Mouse (Mus musculus): ENCODE measurements at regions not wholly inside any gene's neighbourhood (a gene's known extent, or its start where the extent isn't known, plus 50 kb on each side); places are given as distances from the start of the nearest gene placed in this dataset.

DNA sequence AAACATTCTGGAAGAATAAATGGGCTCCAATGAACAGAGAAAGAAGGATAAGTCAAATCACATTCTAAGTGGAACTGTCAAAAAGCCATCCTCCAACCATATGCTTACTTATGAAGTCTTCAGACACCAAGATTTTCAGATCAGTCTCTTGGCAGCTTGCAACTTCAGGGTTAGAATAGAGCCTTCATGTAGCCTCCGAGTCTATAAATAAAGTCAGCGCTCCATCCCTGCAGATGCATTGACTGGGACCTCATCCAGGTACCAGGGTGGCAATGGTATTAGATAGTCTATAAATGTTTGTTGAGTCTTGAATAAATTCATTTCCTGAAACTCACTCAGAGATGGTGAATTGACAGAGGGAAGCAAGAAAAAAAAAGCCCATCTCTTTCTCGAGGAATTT lies 107.2 kb upstream of the Eepd1 start:
- H3K27me3 ChIP-seq (replicated peaks; ENCODE audit: control insufficient read depth, insufficient read depth, low read length) = no peaks in the 10 kb centered on the region
- H3K4me3 ChIP-seq (ENCODE audit: low read depth, low read length) = no peak overlapping the region
- 0 out of 2 replicates have a peak, but pooled peaks cover 4% of the 10 kb centered on the region for H3K4me1 ChIP-seq (ENCODE audit: control insufficient read depth, insufficient read depth, low read length)
- DNase-seq (ENCODE audit: low spot score) (no peak), ATAC-seq (ENCODE audit: low read depth) (no peak)
- no peak overlapping the region for H3K27ac ChIP-seq (replicated peaks; ENCODE audit: low read depth, low read length)
- no peak overlapping the region for H3K4me2 ChIP-seq (ENCODE audit: low read depth, low read length)
- 86% methylated on average over 3 of the region's 3 CpGs for WGBS
- no peak overlapping the region for H3K9ac ChIP-seq (ENCODE audit: low read depth, low read length)
- no peaks in the 10 kb centered on the region for H3K36me3 ChIP-seq (ENCODE audit: control insufficient read depth, insufficient read depth, low read length)
- H3K9me3 ChIP-seq (ENCODE audit: control insufficient read depth, low read length) = no peaks in the 10 kb centered on the region

DNA sequence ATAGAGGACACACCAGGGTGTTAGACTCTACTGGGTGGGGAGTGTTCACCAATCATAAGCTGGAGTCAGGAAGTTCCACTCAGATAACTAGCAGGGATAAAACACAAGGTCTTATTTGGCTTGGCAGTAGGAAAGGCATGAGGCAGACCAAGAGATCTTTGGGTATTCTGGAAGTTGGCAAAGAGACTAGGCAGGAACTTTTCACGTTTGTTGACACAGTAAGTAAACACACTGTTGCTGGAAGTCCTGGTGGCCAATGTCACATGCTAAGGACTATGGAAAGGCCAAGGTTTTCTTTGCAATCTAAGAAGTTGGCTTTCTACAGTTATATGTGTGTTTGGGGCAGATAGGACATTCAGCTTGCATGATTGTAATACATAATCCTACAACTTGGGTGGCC lies 105.1 kb upstream of the Eepd1 start:
- H3K9me3 ChIP-seq (ENCODE audit: control insufficient read depth, low read length) = no peaks in the 10 kb centered on the region
- no peak overlapping the region for H3K4me2 ChIP-seq (ENCODE audit: low read depth, low read length)
- H3K27ac ChIP-seq (replicated peaks; ENCODE audit: low read depth, low read length) = no peak overlapping the region
- 46% methylated on average over 1 of the region's 1 CpGs for WGBS
- no peaks in the 10 kb centered on the region for H3K36me3 ChIP-seq (ENCODE audit: control insufficient read depth, insufficient read depth, low read length)
- no peak for ATAC-seq (ENCODE audit: low read depth)
- H3K27me3 ChIP-seq (replicated peaks; ENCODE audit: control insufficient read depth, insufficient read depth, low read length) = no peaks in the 10 kb centered on the region
- no peak overlapping the region for H3K9ac ChIP-seq (ENCODE audit: low read depth, low read length)
- no peak for DNase-seq (ENCODE audit: low spot score)
- H3K4me3 ChIP-seq (ENCODE audit: low read depth, low read length) = no peak overlapping the region
- 0 out of 2 replicates have a peak, but pooled peaks cover 4% of the 10 kb centered on the region for H3K4me1 ChIP-seq (ENCODE audit: control insufficient read depth, insufficient read depth, low read length)

DNA sequence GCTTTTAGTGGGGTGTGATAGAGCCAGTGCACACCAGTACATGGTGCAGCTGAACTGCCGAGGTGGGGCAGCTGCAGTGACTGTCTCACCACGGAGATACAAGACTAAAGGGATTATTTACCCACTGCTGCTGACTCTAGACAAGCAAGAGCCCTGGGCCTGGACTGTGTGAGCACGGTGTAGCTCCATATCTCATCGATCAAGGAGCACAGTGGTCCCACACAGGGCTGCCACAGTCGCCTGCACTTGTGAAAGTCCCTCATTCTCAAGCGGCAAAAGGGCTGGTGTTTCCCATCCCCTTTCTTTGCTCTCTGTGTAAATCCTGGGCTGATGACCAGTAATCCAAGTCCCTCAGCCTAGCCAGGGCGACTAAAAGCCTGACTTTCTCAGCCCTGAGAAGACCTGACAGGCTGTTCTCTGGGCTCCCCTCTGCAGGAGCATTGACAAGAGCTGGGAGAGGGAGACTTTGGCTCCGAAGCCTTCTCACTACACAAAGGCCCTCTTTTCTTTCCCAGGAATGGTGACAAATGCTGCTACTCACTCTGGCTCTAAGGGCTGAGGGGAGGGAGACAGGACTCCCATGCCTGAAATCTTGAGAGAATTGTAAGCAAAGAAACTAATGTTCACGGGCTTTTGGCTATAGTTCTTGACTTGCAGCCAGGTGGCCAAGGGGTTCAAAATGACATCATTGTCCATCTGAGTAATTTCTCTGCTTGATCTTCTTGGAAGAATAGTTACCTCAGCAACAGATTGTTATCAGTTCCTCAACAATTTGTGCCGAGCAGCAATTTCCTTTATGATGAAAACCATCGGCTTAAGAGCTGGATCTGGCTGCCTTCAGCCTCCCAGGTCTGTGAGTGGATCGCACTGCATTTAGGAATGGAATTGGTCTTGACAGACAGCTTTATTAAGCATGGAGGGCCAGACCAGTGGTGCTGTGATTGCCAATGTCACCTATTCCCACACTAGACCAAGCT lies 103.3 kb upstream of the Eepd1 start:
- peak; percentile 68; the same call in 1 of the 2 replicates for ATAC-seq (ENCODE audit: low read depth)
- H3K27ac ChIP-seq (replicated peaks; ENCODE audit: low read depth, low read length) = no peak overlapping the region

DNA sequence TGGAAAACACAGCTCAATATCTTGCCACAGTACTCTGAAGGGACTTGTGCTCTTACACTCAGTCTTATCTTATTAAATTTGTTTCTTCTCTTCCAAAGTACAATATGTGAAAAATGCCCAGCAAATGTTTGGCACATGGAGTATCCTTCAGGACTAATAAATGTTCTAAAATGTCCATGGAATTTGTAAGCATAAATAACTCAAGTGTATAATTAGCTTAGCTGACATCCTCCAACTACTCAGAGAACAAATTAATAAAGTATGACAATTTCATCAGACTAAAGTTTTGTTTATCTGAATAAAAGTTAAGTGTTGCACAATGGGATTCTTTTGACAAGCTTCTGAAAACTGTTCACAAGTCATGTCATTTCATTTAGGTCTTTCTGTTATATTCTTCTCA lies 96.0 kb upstream of the Eepd1 start:
- Histone ChIP-seq H3K9ac (ENCODE audit: low read depth, low read length) (no peak overlapping the region), H3K27ac (replicated peaks; ENCODE audit: low read depth, low read length) (no peak overlapping the region)

More for the DNA sequence above, 103.3 kb upstream of the Eepd1 start:
- Histone ChIP-seq H3K4me2 (ENCODE audit: low read depth, low read length) (no peak overlapping the region), H3K4me3 (ENCODE audit: low read depth, low read length) (no peak overlapping the region), H3K9me3 (ENCODE audit: control insufficient read depth, low read length) (no peaks in the 10 kb centered on the region), H3K27me3 (replicated peaks; ENCODE audit: control insufficient read depth, insufficient read depth, low read length) (no peaks in the 10 kb centered on the region), H3K36me3 (ENCODE audit: control insufficient read depth, insufficient read depth, low read length) (no peaks in the 10 kb centered on the region), H3K4me1 (ENCODE audit: control insufficient read depth, insufficient read depth, low read length) (0 out of 2 replicates have a peak, but pooled peaks cover 4% of the 10 kb centered on the region), H3K9ac (ENCODE audit: low read depth, low read length) (no peak overlapping the region)
- peak; percentile 68 for DNase-seq (ENCODE audit: low spot score)
- 49% methylated on average over 12 of the region's 12 CpGs for WGBS

DNA sequence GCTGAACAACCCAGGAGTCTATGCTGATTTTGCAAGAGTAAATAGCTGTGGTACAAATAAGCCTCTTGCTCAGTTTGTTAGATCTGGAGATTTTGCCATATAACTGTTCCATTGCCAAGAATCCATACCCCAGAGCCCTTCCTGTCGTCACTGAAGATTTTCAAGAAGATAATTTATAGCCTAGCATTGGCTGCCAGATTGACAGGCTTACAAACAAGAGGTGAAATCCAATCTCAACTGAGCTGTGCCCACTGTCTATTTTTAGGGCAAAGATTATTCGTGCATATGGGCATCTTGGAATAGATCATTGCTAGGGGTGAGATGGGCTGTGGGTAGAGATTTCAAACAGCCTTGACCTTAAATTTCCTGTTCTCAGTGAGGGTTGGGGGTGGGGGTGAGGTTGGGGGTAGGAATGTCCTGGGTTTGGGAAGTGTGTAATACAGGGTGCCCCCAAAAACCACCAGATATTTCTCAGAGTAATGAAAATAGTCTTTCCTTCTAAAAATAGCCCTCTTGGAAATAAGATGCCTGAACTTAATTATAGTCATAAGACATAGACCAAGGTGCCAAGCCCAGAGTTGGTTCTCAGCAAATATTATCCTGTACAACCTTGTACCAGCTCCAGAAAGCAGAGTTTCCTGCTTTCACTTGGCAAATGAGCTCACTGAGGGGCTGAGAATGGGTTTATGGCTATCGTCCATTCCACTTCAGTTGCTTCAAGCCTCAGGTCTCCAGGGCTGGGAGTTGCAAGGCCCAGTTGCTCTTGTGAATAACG lies 93.3 kb upstream of the Eepd1 start:
- peak; percentile 63 for ATAC-seq (ENCODE audit: low read depth)
- H3K36me3 ChIP-seq (ENCODE audit: control insufficient read depth, insufficient read depth, low read length) = no peaks in the 10 kb centered on the region
- H3K9ac ChIP-seq (ENCODE audit: low read depth, low read length) = no peak overlapping the region
- H3K4me2 ChIP-seq (ENCODE audit: low read depth, low read length) = no peak overlapping the region
- H3K27ac ChIP-seq (replicated peaks; ENCODE audit: low read depth, low read length) = no peak overlapping the region
- H3K4me1 ChIP-seq (ENCODE audit: control insufficient read depth, insufficient read depth, low read length) = 0 out of 2 replicates have a peak, but pooled peaks cover 4% of the 10 kb centered on the region
- DNase-seq (ENCODE audit: low spot score) = peak; percentile 73
- no peaks in the 10 kb centered on the region for H3K9me3 ChIP-seq (ENCODE audit: control insufficient read depth, low read length)
- 56% methylated on average over 4 of the region's 4 CpGs for WGBS
- H3K4me3 ChIP-seq (ENCODE audit: low read depth, low read length) = no peak overlapping the region
- H3K27me3 ChIP-seq (replicated peaks; ENCODE audit: control insufficient read depth, insufficient read depth, low read length) = no peaks in the 10 kb centered on the region

More for the DNA sequence above, 96.0 kb upstream of the Eepd1 start:
- Histone ChIP-seq H3K4me2 (ENCODE audit: low read depth, low read length) (no peak overlapping the region), H3K27me3 (replicated peaks; ENCODE audit: control insufficient read depth, insufficient read depth, low read length) (no peaks in the 10 kb centered on the region), H3K4me3 (ENCODE audit: low read depth, low read length) (no peak overlapping the region), H3K9me3 (ENCODE audit: control insufficient read depth, low read length) (no peaks in the 10 kb centered on the region), H3K36me3 (ENCODE audit: control insufficient read depth, insufficient read depth, low read length) (no peaks in the 10 kb centered on the region), H3K4me1 (ENCODE audit: control insufficient read depth, insufficient read depth, low read length) (0 out of 2 replicates have a peak, but pooled peaks cover 4% of the 10 kb centered on the region)
- ATAC-seq (ENCODE audit: low read depth) (no peak), DNase-seq (ENCODE audit: low spot score) (no peak)

DNA sequence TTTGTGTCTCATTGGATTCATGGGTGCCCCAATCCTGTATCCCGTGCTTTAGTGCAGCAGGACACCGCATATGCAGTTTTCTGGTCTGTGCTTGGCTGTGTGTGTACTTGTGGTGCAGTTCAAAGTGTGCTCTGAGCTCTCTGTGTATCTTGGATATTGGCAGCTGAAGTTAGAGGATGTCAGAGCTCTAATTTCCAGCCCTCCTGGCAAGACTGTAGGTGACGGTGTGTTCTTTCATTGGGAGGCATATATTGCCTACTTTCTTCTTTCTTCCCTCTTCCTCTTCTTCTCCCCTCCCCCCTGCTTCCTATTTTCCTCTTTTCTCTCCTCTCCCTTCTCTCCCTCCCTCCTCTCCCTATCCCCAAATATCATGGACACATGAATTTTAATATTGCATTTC lies 92.0 kb upstream of the Eepd1 start:
- no peak overlapping the region for H3K9ac ChIP-seq (ENCODE audit: low read depth, low read length)
- no peaks in the 10 kb centered on the region for H3K9me3 ChIP-seq (ENCODE audit: control insufficient read depth, low read length)
- H3K36me3 ChIP-seq (ENCODE audit: control insufficient read depth, insufficient read depth, low read length) = no peaks in the 10 kb centered on the region
- 73% methylated on average over 3 of the region's 3 CpGs for WGBS
- no peak for ATAC-seq (ENCODE audit: low read depth)
- no peaks in the 10 kb centered on the region for H3K27me3 ChIP-seq (replicated peaks; ENCODE audit: control insufficient read depth, insufficient read depth, low read length)
- DNase-seq (ENCODE audit: low spot score) = no peak
- 0 out of 2 replicates have a peak, but pooled peaks cover 4% of the 10 kb centered on the region for H3K4me1 ChIP-seq (ENCODE audit: control insufficient read depth, insufficient read depth, low read length)
- H3K27ac ChIP-seq (replicated peaks; ENCODE audit: low read depth, low read length) = no peak overlapping the region
- H3K4me3 ChIP-seq (ENCODE audit: low read depth, low read length) = no peak overlapping the region
- H3K4me2 ChIP-seq (ENCODE audit: low read depth, low read length) = no peak overlapping the region

DNA sequence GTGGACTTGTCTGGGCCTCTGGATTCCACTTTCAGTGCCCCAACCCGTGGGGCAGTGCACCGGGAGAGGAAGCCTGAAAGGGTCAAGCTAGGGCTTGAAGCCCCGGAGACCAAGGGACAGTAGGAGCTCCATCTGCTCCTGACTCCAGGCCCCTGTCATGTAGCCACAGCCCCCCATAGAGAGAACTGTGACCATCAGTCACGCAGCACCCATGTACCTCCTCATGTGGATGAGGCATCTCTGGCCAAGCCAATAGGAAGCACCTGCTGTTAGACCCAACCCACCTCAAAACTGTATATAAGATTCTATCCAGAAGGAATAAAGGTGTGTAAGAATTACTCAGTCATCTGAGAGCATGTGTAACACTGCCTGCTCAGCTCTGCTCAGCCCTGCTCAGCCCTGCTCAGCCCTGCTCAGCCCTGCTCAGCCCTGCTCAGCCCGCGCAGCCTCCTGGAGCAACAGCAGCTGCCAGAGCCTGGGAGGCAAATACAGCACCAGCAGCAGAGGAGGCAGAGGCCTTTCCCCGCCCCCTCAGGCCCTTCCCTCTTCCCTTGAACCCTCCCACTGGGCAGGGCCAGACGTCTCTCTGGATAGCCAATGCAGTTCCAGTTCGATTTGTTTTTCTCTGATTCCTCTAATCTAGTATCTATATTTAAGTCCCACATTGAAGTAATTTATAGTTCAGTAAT lies 80.6 kb upstream of the Eepd1 start:
- Histone ChIP-seq H3K9ac (ENCODE audit: low read depth, low read length) (no peak overlapping the region), H3K4me1 (ENCODE audit: control insufficient read depth, insufficient read depth, low read length) (no peaks in the 10 kb centered on the region), H3K9me3 (ENCODE audit: control insufficient read depth, low read length) (no peaks in the 10 kb centered on the region), H3K27me3 (replicated peaks; ENCODE audit: control insufficient read depth, insufficient read depth, low read length) (no peaks in the 10 kb centered on the region), H3K4me3 (ENCODE audit: low read depth, low read length) (no peak overlapping the region), H3K36me3 (ENCODE audit: control insufficient read depth, insufficient read depth, low read length) (no peaks in the 10 kb centered on the region), H3K27ac (replicated peaks; ENCODE audit: low read depth, low read length) (no peak overlapping the region), H3K4me2 (ENCODE audit: low read depth, low read length) (peak overlapping the region; percentile 25; the same call in 1 of the 2 replicates)
- DNase-seq (ENCODE audit: low spot score) (peak; percentile 72), ATAC-seq (ENCODE audit: low read depth) (peak; percentile 94)
- 28% methylated on average over 8 of the region's 9 CpGs for WGBS

DNA sequence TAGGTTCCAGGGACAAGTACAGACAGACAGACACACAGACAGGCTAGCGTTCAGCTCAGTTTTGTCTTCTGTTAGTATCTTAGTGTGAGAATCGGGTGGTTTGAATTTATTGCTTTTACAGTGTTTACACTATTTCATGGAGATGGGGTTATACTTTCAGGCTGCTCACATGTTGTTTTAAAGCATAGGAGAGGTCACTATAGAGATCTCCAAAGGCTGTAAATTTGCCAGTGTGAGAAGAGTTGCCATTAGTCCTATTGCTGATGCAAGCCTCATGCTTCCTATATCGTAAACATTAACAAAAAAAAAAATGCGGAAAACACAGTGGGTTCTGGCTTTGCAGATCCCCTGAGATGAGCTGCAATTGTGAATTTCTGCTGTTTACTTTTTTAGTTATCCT lies 75.5 kb upstream of the Eepd1 start:
- Histone ChIP-seq H3K4me2 (ENCODE audit: low read depth, low read length) (no peak overlapping the region), H3K4me3 (ENCODE audit: low read depth, low read length) (no peak overlapping the region), H3K27ac (replicated peaks; ENCODE audit: low read depth, low read length) (no peak overlapping the region), H3K36me3 (ENCODE audit: control insufficient read depth, insufficient read depth, low read length) (no peaks in the 10 kb centered on the region), H3K4me1 (ENCODE audit: control insufficient read depth, insufficient read depth, low read length) (no peaks in the 10 kb centered on the region), H3K9me3 (ENCODE audit: control insufficient read depth, low read length) (no peaks in the 10 kb centered on the region), H3K27me3 (replicated peaks; ENCODE audit: control insufficient read depth, insufficient read depth, low read length) (no peaks in the 10 kb centered on the region), H3K9ac (ENCODE audit: low read depth, low read length) (no peak overlapping the region)
- no peak for ATAC-seq (ENCODE audit: low read depth)
- DNase-seq (ENCODE audit: low spot score) = no peak
- WGBS = 85% methylated on average over 4 of the region's 4 CpGs
